Mouse (Mus musculus): ENCODE data around the gene Bicdl2. TPM values are rescaled to one million over a fixed set of nuclear protein-coding genes. Genes with fewer than 3 reads are reported as not detected.

Bicdl2 gene
- not detected in 2 replicates for total RNA-seq (2014; rRNA removed)
- 0.10 TPM in 1 of 2 replicates, not detected in the other for polyA plus RNA-seq (2015; fragmentation: Nextera tagmentation; extraction: Ambion mirVana)

DNA sequence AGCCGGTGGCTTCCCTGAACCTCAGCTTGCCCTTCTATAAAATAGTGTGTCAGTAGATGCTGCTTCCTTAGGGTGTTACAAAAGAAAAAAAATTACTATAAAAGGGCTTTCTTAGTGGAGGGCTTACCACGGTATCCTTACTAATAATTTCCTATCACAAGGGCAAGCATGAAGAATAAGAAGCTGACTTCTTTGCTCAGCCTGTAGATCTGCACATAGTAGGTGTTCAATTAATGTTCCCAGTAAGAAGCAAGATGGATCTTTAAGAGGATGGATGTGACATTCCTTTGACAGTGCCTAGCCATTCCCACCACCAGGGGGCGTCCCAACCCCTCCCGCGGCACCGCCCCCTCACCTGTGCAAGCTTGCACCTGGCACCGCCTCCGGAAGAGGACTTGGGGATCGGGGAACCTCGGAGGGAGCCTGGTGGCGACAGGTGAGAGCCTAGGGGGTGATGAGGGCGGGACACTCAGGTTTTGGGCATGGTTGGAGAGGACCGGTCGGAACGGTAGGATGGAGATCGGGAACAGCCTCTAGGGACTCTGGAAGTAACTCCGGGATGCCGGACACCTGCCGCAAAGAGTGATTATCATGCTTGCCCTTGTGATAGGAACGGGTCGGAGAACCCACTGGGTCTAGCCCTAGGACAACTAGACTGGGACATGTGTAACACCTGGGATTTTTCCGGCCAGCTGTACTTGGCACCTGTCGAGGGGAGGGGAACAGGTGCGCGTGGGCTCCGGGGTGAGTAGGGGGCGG is at the start of gene Bicdl2:
Gene Bicdl2, plus strand, starts transcription at position 390 of the 759 bp plus-strand sequence.
- DNase-seq (ENCODE audit: low spot score) (no peak), ATAC-seq (ENCODE audit: low FRiP score) (no peak)
- no peaks in the 10 kb centered on the region for H3K36me3 ChIP-seq (ENCODE audit: insufficient read depth, low read length)
- peak; percentile 64 for TF ChIP-seq CTCF (IDR thresholded peaks at IDR 0.05)
- no peak within 1 kb of the TSS for H3K9ac ChIP-seq (replicated peaks; ENCODE audit: low read length, poor library complexity, severe bottlenecking)
- 7% methylated on average over 27 of the region's 27 CpGs for WGBS
- peak within 1 kb of the TSS; percentile 18 for H3K4me2 ChIP-seq (ENCODE audit: low read depth, low read length, poor library complexity, severe bottlenecking)
- H3K4me1 ChIP-seq (ENCODE audit: insufficient read depth, low read length), result no peaks in the 10 kb centered on the region
- H3K27me3 ChIP-seq (ENCODE audit: insufficient read depth, low read length), result peaks cover 32% of the 10 kb centered on the region
- peak within 1 kb of the TSS; percentile 10; the same call in 1 of the 2 replicates for H3K4me3 ChIP-seq (ENCODE audit: low read depth, low read length)
- no peaks in the 10 kb centered on the region for H3K9me3 ChIP-seq (ENCODE audit: low read length)
- H3K27ac ChIP-seq (ENCODE audit: low read depth, low read length), result no peak within 1 kb of the TSS

DNA sequence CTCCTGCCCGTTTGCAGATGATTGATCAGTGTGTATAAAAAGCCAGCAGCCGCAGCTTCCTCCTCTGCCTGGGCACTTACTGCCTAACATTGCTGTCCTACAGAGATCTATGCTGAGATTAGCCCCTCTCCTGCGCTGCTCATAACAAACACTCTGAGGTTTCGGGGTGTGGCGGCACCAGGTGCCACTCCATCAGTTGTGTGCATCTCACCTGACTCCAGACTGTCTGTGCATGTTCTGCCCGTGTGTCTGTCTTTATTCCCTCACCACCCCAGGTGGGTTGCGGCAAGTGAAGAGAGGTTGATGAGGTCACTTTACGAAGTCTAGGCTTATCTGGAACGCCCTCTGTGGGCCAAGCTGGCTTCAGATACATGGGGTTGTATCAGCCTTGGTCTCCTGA is 43.2 kb upstream of the Bicdl2 start:
- no peak for DNase-seq (ENCODE audit: low spot score)

DNA sequence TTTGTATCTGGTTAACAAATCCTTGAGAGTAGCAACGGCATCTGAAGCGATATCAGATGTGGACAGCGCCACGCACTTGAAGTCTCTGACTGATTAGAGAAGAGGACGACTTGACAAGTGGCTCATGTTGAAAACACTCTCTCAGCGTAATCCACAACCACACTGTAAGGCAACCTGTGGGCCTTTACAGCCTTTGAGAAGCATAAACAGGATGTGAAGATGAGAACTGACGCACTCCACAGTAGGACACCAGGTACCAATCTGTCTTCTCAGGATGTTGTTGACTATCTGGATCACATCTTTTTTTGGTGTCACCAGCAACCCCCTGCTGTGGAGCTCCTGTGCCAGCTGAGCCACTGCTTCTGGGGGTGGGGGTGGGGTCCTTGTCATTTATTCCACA is 40.0 kb upstream of the Bicdl2 start:
- Histone ChIP-seq H3K4me3 (ENCODE audit: low read depth, low read length) (no peak overlapping the region), H3K9me3 (ENCODE audit: low read length) (no peaks in the 10 kb centered on the region), H3K4me2 (ENCODE audit: low read depth, low read length, poor library complexity, severe bottlenecking) (no peak overlapping the region), H3K36me3 (ENCODE audit: insufficient read depth, low read length) (no peaks in the 10 kb centered on the region), H3K9ac (replicated peaks; ENCODE audit: low read length, poor library complexity, severe bottlenecking) (no peak overlapping the region), H3K27me3 (ENCODE audit: insufficient read depth, low read length) (no peaks in the 10 kb centered on the region; the same call in 1 of the 2 replicates), H3K27ac (ENCODE audit: low read depth, low read length) (no peak overlapping the region), H3K4me1 (ENCODE audit: insufficient read depth, low read length) (no peaks in the 10 kb centered on the region)
- TF ChIP-seq CTCF (IDR thresholded peaks at IDR 0.05), result no peak
- no peak for DNase-seq (ENCODE audit: low spot score)
- WGBS, result 83% methylated on average over 7 of the region's 7 CpGs
- ATAC-seq (ENCODE audit: low FRiP score), result no peak

More for the DNA sequence above, 43.2 kb upstream of the Bicdl2 start:
- Histone ChIP-seq H3K9ac (replicated peaks; ENCODE audit: low read length, poor library complexity, severe bottlenecking) (no peak overlapping the region), H3K4me2 (ENCODE audit: low read depth, low read length, poor library complexity, severe bottlenecking) (no peak overlapping the region), H3K36me3 (ENCODE audit: insufficient read depth, low read length) (no peaks in the 10 kb centered on the region), H3K27ac (ENCODE audit: low read depth, low read length) (no peak overlapping the region), H3K27me3 (ENCODE audit: insufficient read depth, low read length) (no peaks in the 10 kb centered on the region; the same call in 1 of the 2 replicates), H3K4me1 (ENCODE audit: insufficient read depth, low read length) (no peaks in the 10 kb centered on the region), H3K4me3 (ENCODE audit: low read depth, low read length) (no peak overlapping the region), H3K9me3 (ENCODE audit: low read length) (no peaks in the 10 kb centered on the region)
- 69% methylated on average over 9 of the region's 9 CpGs for WGBS
- ATAC-seq (ENCODE audit: low FRiP score), result no peak
- TF ChIP-seq CTCF (IDR thresholded peaks at IDR 0.05), result no peak

DNA sequence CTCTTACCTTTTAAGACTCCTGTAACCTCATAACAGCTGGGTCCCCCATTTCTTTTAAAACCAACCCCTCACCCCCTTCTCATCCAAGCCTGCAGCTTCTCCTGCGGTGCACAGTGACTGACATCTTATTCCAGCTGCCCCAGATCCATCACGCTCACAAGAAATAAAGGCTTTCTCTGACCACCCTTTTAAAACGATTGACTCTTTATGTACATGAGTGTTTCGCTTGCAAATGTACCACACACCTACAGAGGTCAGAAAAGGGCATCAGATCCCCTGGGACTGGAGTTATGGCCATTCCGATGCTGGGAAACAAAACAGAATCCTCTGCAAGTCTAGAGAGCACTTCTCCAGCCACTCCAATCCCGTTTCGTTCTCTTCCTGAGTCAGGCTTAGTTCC is 32.5 kb upstream of the Bicdl2 start:
- H3K9me3 ChIP-seq (ENCODE audit: low read length), result no peaks in the 10 kb centered on the region
- no peak for DNase-seq (ENCODE audit: low spot score)
- no peaks in the 10 kb centered on the region for H3K36me3 ChIP-seq (ENCODE audit: insufficient read depth, low read length)
- no peaks in the 10 kb centered on the region for H3K27me3 ChIP-seq (ENCODE audit: insufficient read depth, low read length)
- TF ChIP-seq CTCF (IDR thresholded peaks at IDR 0.05), result no peak
- no peak overlapping the region for H3K27ac ChIP-seq (ENCODE audit: low read depth, low read length)
- H3K4me3 ChIP-seq (ENCODE audit: low read depth, low read length), result no peak overlapping the region
- WGBS, result 32% methylated on average over 7 of the region's 7 CpGs
- no peaks in the 10 kb centered on the region for H3K4me1 ChIP-seq (ENCODE audit: insufficient read depth, low read length)
- H3K4me2 ChIP-seq (ENCODE audit: low read depth, low read length, poor library complexity, severe bottlenecking), result no peak overlapping the region
- H3K9ac ChIP-seq (replicated peaks; ENCODE audit: low read length, poor library complexity, severe bottlenecking), result no peak overlapping the region
- ATAC-seq (ENCODE audit: low FRiP score), result no peak

DNA sequence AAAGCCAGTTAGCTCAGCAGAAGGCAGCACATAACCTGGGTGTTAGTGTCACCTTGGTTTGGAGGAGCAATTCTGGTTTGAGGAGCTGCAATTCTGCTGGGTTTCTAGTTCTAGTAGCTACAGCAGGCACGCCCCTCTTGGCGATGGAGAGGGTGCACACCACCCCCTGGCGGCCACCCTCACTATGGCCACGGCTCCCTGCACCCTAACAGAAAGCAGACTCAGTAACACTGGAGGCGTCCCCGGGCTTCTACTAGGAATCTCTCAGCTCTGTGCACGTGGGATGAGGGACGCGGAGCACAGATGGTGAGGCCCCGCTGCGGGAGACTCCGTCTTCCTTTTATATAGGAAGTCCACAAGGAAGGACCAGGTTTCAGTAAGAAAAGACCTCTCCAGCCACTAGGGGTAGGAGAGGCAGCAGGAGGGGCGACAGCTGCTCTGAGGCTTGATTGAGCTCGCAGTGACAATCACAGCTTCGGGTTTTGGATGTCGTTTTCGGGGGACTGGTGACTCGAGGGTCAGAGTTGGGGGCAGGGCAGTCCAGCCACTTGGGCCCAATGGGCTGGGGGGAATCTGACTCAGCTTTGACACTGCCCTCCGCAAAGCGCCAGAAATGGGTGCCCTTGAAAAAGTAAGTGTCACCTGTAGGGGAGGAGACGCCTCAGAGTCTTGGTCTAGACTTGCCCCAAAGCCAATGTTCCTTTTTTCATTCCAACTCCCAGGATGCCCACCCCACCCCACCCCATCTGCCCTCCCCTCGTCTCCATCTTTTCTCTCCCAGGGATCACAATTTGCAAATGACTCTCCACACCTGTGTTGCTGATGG is 29.9 kb upstream of the Bicdl2 start:
- ATAC-seq (ENCODE audit: low FRiP score), result peak; percentile 79
- H3K9me3 ChIP-seq (ENCODE audit: low read length), result no peaks in the 10 kb centered on the region
- WGBS, result 16% methylated on average over 22 of the region's 22 CpGs

More for the DNA sequence above, 29.9 kb upstream of the Bicdl2 start:
- peak; percentile 58 for DNase-seq (ENCODE audit: low spot score)
- no peaks in the 10 kb centered on the region for H3K4me1 ChIP-seq (ENCODE audit: insufficient read depth, low read length)
- peak overlapping the region; percentile 40 for H3K4me2 ChIP-seq (ENCODE audit: low read depth, low read length, poor library complexity, severe bottlenecking)
- H3K4me3 ChIP-seq (ENCODE audit: low read depth, low read length), result peak overlapping the region; percentile 8; the same call in 1 of the 2 replicates
- H3K36me3 ChIP-seq (ENCODE audit: insufficient read depth, low read length), result no peaks in the 10 kb centered on the region
- peak; percentile 76 for TF ChIP-seq CTCF (IDR thresholded peaks at IDR 0.05)
- no peak overlapping the region for H3K27ac ChIP-seq (ENCODE audit: low read depth, low read length)
- no peaks in the 10 kb centered on the region for H3K27me3 ChIP-seq (ENCODE audit: insufficient read depth, low read length)
- H3K9ac ChIP-seq (replicated peaks; ENCODE audit: low read length, poor library complexity, severe bottlenecking), result 0 out of 2 replicates have a peak overlapping the region, but pooled peaks have one; percentile 8

Measured in midbrain, postnatal 0 days (tissue).